Comparison of ENCODE assay signal across 31 mouse cellular contexts in the genomic region with DNA sequence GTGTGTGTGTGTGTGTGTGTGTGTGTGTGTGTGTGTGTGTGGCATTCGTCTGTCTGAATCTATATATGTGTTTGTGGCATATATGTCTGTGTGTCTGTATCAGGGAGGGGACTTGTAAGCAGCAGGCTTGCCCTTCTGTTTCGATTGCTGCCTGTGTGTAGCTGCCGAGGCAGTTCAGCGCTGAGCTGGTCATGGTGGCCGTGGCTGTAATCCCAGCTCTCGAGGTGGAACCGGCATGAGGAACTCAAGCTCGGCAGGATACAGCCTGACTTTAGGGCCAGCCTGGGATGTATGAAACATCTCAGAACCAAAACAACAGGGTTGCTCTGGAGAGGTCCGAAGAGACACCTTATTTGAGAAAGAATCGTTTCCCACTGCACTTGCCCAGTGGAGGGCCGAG. TPM values are rescaled to one million over a fixed set of nuclear protein-coding genes. Genes with fewer than 3 reads are reported as not detected.
DNase-seq lines count a peak whose midpoint lies in the region; ATAC-seq and TF ChIP-seq lines count a peak whose summit lies in the region.
"Had no signal": no experiment of that assay in that cellular context is flagged by ENCODE, and none has a peak within 500 bp of the region (broad histone marks: within the 10 kb centered on the region; RNA-seq: fewer than 3 reads in every experiment).

No protein-coding gene starts in this region.

- H3K27ac ChIP-seq in forebrain, postnatal 0 days (ENCODE audit: low read depth, low read length) = no peak overlapping the region
- H3K27ac ChIP-seq in forebrain, embryonic 11.5 days (ENCODE audit: low read depth, low read length) = no peak overlapping the region
- H3K27ac ChIP-seq in neural tube, embryonic 15.5 days (replicated peaks) = 0 out of 2 replicates have a peak overlapping the region, but pooled peaks have one; percentile 37
- H3K27ac ChIP-seq: embryonic facial prominence, embryonic 12.5 days; forebrain, embryonic 13.5 days; heart, embryonic 10.5 days; liver, embryonic 15.5 days; lung, embryonic 15.5 days; macrophage; midbrain, embryonic 12.5 days; stomach, postnatal 0 days had no signal

- no peaks in the 10 kb centered on the region for H3K9me3 ChIP-seq in forebrain, postnatal 0 days (ENCODE audit: low read length)
- H3K9me3 ChIP-seq in forebrain, embryonic 11.5 days (ENCODE audit: control insufficient read depth, low read length) = no peaks in the 10 kb centered on the region; the same call in 1 of the 2 replicates
- H3K9me3 ChIP-seq in neural tube, embryonic 15.5 days (replicated peaks) = no peaks in the 10 kb centered on the region
- H3K9me3 ChIP-seq: embryonic facial prominence, embryonic 12.5 days; forebrain, embryonic 13.5 days; heart, embryonic 10.5 days; liver, embryonic 15.5 days; lung, embryonic 15.5 days; midbrain, embryonic 12.5 days had no signal

- no peak for TF ChIP-seq CTCF in forebrain, postnatal 0 days (IDR thresholded peaks at IDR 0.05; ENCODE audit: low read depth)

- no peak for DNase-seq in forebrain, postnatal 0 days
- DNase-seq in forebrain, embryonic 11.5 days (ENCODE audit: low spot score) = no peak
- no peak for DNase-seq in neural tube, embryonic 10.5 days (ENCODE audit: extremely low spot score, low spot score)
- DNase-seq in cerebellum, postnatal 10 days = peak; percentile 69 to 71
- DNase-seq in layer of hippocampus, adult 8-10 months (ENCODE audit: low spot score in 2 of 2) = no peak
- DNase-seq: adrenal gland, postnatal 36 days; gastrocnemius, postnatal 10 days; heart, postnatal 4 days; kidney, adult 18-20 months; kidney, postnatal 4 days; layer of hippocampus, adult 9-11 months; liver; thymus, adult 2 months; thymus, postnatal 4 days had no signal

- H3K27me3 ChIP-seq in forebrain, postnatal 0 days (ENCODE audit: insufficient read depth, low read length) = no peaks in the 10 kb centered on the region
- no peaks in the 10 kb centered on the region for H3K27me3 ChIP-seq in forebrain, embryonic 11.5 days (ENCODE audit: control insufficient read depth, insufficient read depth, low read length)
- H3K27me3 ChIP-seq in neural tube, embryonic 15.5 days (replicated peaks) = no peaks in the 10 kb centered on the region
- H3K27me3 ChIP-seq: embryonic facial prominence, embryonic 12.5 days; forebrain, embryonic 13.5 days; liver, embryonic 15.5 days; lung, embryonic 15.5 days; midbrain, embryonic 12.5 days had no signal

- no peaks in the 10 kb centered on the region for H3K4me1 ChIP-seq in forebrain, postnatal 0 days (ENCODE audit: insufficient read depth)
- H3K4me1 ChIP-seq in forebrain, embryonic 11.5 days (replicated peaks; ENCODE audit: control insufficient read depth, insufficient read depth, low read length) = no peaks in the 10 kb centered on the region
- peaks cover 17% of the 10 kb centered on the region; the same call in 1 of the 2 replicates for H3K4me1 ChIP-seq in neural tube, embryonic 15.5 days
- H3K4me1 ChIP-seq: embryonic facial prominence, embryonic 12.5 days; liver, embryonic 15.5 days; lung, embryonic 15.5 days had no signal

- no peak overlapping the region for H3K9ac ChIP-seq in forebrain, postnatal 0 days
- H3K9ac ChIP-seq in forebrain, embryonic 11.5 days (ENCODE audit: low read length) = no peak overlapping the region
- H3K9ac ChIP-seq in neural tube, embryonic 15.5 days (replicated peaks) = no peak overlapping the region
- H3K9ac ChIP-seq: embryonic facial prominence, embryonic 12.5 days; forebrain, embryonic 13.5 days; liver, embryonic 15.5 days; lung, embryonic 15.5 days; midbrain, embryonic 12.5 days had no signal

- peak; percentile 12; the same call in 1 of the 2 replicates for ATAC-seq in forebrain, postnatal 0 days
- no peak for ATAC-seq in forebrain, embryonic 11.5 days (replicated peaks; ENCODE audit: low FRiP score)
- no peak for ATAC-seq in neural tube, embryonic 15.5 days (ENCODE audit: low FRiP score)
- no peak for ATAC-seq in megakaryocyte, adult 5-6 weeks (ENCODE audit: poor library complexity, severe bottlenecking)
- ATAC-seq: CD4-positive, CD25-positive, alpha-beta regulatory T cell, adult 4 months; forebrain, embryonic 13.5 days; inflammation-experienced regulatory T-cells, adult 6 months had no signal

- 80% methylated on average over 11 of the region's 11 CpGs for WGBS in forebrain, postnatal 0 days
- WGBS in forebrain, embryonic 11.5 days = 95% methylated on average over 11 of the region's 11 CpGs
- 87% methylated on average over 11 of the region's 11 CpGs for WGBS in neural tube, embryonic 15.5 days

- H3K4me3 ChIP-seq in forebrain, postnatal 0 days (ENCODE audit: low read depth, low read length) = no peak overlapping the region
- H3K4me3 ChIP-seq in forebrain, embryonic 11.5 days (ENCODE audit: low read depth, low read length) = no peak overlapping the region
- no peak overlapping the region for H3K4me3 ChIP-seq in neural tube, embryonic 15.5 days (replicated peaks)
- H3K4me3 ChIP-seq: embryonic facial prominence, embryonic 12.5 days; forebrain, embryonic 13.5 days; heart, embryonic 10.5 days; liver, embryonic 15.5 days; lung, embryonic 15.5 days; midbrain, embryonic 12.5 days had no signal

- peaks cover 24% of the 10 kb centered on the region for H3K36me3 ChIP-seq in forebrain, postnatal 0 days (ENCODE audit: insufficient read depth)
- peaks cover 5% of the 10 kb centered on the region; the same call in 1 of the 2 replicates for H3K36me3 ChIP-seq in forebrain, embryonic 11.5 days (ENCODE audit: control insufficient read depth, insufficient read depth, low read length)
- H3K36me3 ChIP-seq in neural tube, embryonic 15.5 days = peaks cover 15% of the 10 kb centered on the region

- H3K4me2 ChIP-seq in forebrain, postnatal 0 days (ENCODE audit: low read depth) = no peak overlapping the region
- H3K4me2 ChIP-seq in forebrain, embryonic 11.5 days (ENCODE audit: low read depth, low read length, severe bottlenecking) = no peak overlapping the region
- H3K4me2 ChIP-seq in neural tube, embryonic 15.5 days = no peak overlapping the region
- H3K4me2 ChIP-seq: embryonic facial prominence, embryonic 12.5 days; forebrain, embryonic 13.5 days; liver, embryonic 15.5 days; lung, embryonic 15.5 days; midbrain, embryonic 12.5 days had no signal

RNA-seq across cellular contexts. Expression of a gene that starts 35.3 kb away (rescaled TPM):
- total RNA-seq in forebrain, postnatal 0 days (2014; rRNA removed) = 48.7 and 57.2 TPM in 2 replicates
- 32.3 and 58.7 TPM in 2 replicates for polyA plus RNA-seq in forebrain, postnatal 0 days (2015; fragmentation: Nextera tagmentation; extraction: Ambion mirVana)
- polyA plus RNA-seq in forebrain, embryonic 11.5 days (2014; fragmentation: Nextera tagmentation; extraction: Ambion mirVana) = 0.33 and 0.48 TPM in 2 replicates
- 42.5 and 51.0 TPM in 2 replicates for polyA plus RNA-seq in neural tube, embryonic 15.5 days (2015; fragmentation: Nextera tagmentation; extraction: Ambion mirVana)
- not detected in 2 replicates for total RNA-seq in megakaryocyte, adult 5-6 weeks (2015)
- total RNA-seq in megakaryocyte, adult 5-6 weeks (2017) = not detected in 2 replicates
- total RNA-seq in layer of hippocampus, adult 8-10 months (2022) = 100 to 1,000 TPM; 127 to 148 (median 137) TPM
- total RNA-seq: granulocyte monocyte progenitor cell, adult 5-6 weeks; heart, postnatal 4 days had no signal
- polyA plus RNA-seq: CD4-positive, CD25-positive, alpha-beta regulatory T cell, adult 4 months; inflammation-experienced regulatory T-cells, adult 6 months; liver, embryonic 15.5 days; macrophage; small intestine, adult 2 months had no signal

RNA-seq across cellular contexts. Expression of a gene that starts 50.5 kb away (rescaled TPM):
- total RNA-seq in forebrain, postnatal 0 days (2014; rRNA removed) = not detected in 2 replicates
- 0.27 TPM in 1 of 2 replicates, not detected in the other for polyA plus RNA-seq in forebrain, postnatal 0 days (2015; fragmentation: Nextera tagmentation; extraction: Ambion mirVana)
- not detected in 2 replicates for polyA plus RNA-seq in forebrain, embryonic 11.5 days (2014; fragmentation: Nextera tagmentation; extraction: Ambion mirVana)
- polyA plus RNA-seq in neural tube, embryonic 15.5 days (2015; fragmentation: Nextera tagmentation; extraction: Ambion mirVana) = 0.26 and 0.45 TPM in 2 replicates
- total RNA-seq in megakaryocyte, adult 5-6 weeks (2015) = not detected in 2 replicates
- not detected in 2 replicates for total RNA-seq in megakaryocyte, adult 5-6 weeks (2017)
- total RNA-seq in layer of hippocampus, adult 8-10 months (2022) = 1 to 10 TPM; 1.3 to 4.0 (median 1.9) TPM
- total RNA-seq: adrenal gland, adult 18-20 months; adrenal gland, postnatal 36 days; gastrocnemius, postnatal 10 days; granulocyte monocyte progenitor cell, adult 5-6 weeks; heart, postnatal 4 days had no signal
- polyA plus RNA-seq: CD4-positive, CD25-positive, alpha-beta regulatory T cell, adult 4 months; embryonic facial prominence, embryonic 12.5 days; forebrain, embryonic 13.5 days; heart, embryonic 10.5 days; heart, embryonic 16.5 days; inflammation-experienced regulatory T-cells, adult 6 months; kidney, embryonic 16.5 days; liver, embryonic 15.5 days; lung, embryonic 15.5 days; macrophage; midbrain, embryonic 12.5 days; small intestine, adult 2 months; stomach, postnatal 0 days; thymus, adult 2 months had no signal

Comparison
In these comparisons a context has a peak if more than half of its experiments do, and no peak if none do; other contexts are left out.
1. DNase-seq: peak in cerebellum, postnatal 10 days (2 of 2); none in forebrain, postnatal 0 days (single experiment), forebrain, embryonic 11.5 days (single experiment), neural tube, embryonic 10.5 days (single experiment) and layer of hippocampus, adult 8-10 months (0 of 2).
2. RNA of a gene that starts 35.3 kb away (total RNA-seq): 127 to 148 TPM in layer of hippocampus, adult 8-10 months and 48.7 to 57.2 TPM in forebrain, postnatal 0 days; not detected in megakaryocyte, adult 5-6 weeks; every median in the first group is over 10 times any median in the second.